Mouse (Mus musculus): ENCODE measurements around the gene Phlda3.

Gene Phlda3

DNA sequence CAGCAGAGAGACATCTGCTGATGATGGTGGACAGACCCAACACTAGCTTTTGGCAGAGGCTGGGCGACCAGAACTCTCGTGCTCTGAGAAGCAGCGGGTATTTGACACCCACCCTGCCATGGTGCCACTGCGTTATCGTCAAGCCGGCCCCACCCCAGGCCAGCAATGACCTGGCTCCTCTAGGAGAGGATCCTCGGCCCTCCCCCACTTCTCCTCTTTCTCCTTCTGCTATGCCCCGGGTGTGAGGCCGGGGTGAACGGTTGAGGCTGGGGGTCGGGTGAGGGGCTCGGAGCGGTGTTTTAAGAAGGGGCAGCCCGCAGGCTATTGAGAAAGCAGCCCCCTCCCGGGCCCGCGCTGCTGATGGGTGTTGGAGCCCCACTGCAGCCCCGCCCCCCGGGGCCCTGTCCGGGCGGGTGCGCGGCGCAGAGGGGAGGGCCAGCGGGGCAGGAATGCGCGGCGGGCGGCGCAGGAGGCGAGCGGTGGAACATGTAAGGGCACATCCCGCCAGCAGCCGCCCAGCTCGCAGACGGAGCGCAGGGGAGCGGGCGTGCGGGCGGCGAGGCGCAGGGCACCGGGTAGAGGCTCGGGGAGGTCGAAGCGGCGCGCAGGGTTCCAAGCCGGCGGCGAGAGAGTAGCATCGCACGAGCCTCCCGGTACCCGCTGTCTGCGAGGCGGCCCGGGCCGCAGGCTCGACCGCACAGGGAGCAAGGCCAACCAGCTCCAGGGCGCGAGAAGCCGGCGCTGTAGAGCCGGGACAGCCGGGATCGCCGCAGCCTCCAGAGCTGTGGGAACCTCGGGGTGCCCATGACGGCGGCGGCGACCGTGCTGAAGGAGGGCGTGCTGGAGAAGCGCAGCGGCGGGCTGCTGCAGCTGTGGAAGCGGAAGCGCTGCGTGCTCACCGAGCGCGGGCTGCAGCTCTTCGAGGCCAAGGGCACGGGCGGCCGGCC lies at the start of gene Phlda3:
TSS of gene Phlda3 (plus strand) at position 475 of the 947 bp plus-strand sequence.
- peak; percentile 41 for DNase-seq (ENCODE audit: low spot score)

DNA sequence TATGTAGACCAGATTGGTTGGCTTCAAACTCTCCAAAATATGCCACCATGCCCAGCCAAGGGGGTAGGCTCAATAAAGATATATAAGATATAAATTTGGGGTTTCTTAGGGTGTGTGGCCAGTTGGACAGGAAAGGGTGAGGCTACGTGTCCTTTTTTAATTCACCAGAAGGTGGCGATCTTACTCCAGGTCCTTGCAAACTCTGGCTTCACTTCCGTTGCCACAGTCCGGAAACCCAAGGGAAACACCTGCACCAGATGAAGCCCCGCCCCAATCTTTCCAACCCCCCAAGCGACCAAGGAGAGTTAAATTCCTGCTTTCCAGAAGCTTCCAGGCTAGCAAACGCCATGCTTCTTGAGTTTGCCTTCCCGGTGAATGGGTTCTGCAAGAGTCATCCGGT lies 46.4 kb upstream of the Phlda3 start:
- DNase-seq (ENCODE audit: low spot score) = peak; percentile 78

DNA sequence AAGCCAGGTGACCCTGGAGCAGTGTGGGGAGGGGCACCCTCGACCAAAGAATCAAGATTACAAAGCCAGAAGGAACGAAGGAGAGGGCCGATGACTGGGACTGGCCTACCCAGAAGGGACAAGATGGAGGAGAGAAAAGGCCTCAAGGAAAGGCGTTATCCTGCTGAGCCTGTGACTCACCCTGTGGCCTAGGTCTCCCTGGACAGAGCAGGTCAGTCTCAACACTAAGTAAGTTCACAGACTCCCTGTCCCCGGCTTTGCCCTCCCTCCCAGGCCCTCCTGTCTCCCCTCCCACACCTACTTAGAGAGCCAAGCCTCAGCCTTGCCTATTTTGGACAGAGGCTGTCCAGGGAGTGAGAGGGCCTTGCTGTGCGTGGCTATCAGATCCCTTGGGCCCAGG lies 45.9 kb upstream of the Phlda3 start, which contains the start of gene Csrp1:
TSS of gene Csrp1 (plus strand) at position 79 of the 400 bp plus-strand sequence.
- DNase-seq (ENCODE audit: low spot score) = no peak

DNA sequence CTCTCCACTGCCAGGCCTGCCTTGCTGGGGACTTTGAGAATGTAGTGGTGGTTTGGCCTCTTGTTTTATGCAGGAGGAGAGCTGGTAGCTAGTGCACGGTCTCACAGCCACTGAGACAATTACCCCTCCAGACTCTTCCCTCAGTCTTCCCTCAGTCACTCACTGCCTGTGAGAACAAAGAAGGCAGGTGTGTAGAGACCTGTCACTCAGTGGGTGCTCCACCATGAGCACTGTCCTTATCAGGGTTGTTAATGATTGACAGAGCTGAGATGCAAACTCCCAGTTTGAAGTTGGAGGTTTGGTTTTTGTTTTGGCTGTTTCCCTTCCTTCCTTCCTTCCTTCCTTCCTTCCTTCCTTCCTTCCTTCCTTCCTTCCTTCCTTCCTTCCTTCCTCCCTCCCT lies 42.9 kb upstream of the Phlda3 start:
- no peak for DNase-seq (ENCODE audit: low spot score)

DNA sequence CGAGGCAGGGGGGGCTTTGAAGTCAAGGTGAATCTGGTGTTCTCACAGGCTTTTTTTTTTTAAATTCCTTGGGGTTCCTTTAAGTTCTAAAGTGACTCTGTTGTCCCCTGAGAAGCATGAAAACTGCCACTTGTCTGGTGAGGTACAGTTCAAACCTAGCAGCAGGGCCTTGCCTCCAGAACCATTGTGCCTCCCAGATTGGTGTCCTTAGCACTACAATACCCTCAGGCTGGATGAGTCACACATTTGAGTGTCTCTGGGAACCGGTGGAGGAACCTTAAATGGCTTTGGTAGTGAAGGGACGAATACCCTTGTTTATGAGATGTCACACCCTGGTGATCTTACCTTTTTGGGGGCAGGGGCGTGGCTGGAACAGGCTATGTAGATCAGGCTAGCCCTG lies 41.8 kb upstream of the Phlda3 start:
- DNase-seq (ENCODE audit: low spot score) = no peak

DNA sequence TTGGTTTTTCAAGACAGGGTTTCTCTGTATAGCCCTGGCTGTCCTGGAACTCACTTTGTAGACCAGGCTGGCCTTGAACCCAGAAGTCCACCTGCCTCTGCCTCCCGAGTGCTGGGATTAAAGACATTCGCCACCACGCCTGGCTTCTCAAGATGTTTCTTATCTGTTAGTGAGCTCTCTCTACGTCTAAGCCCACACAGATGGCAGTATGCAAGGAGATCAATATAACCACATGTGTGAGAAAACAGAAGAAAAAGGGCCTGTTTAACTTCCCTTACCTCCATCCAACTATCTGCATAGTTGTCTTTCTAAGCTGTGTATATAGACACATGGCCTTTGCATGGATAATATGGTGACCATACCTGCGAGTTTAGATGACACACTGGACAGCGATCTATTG lies 40.6 kb upstream of the Phlda3 start:
- DNase-seq (ENCODE audit: low spot score) = peak; percentile 41

DNA sequence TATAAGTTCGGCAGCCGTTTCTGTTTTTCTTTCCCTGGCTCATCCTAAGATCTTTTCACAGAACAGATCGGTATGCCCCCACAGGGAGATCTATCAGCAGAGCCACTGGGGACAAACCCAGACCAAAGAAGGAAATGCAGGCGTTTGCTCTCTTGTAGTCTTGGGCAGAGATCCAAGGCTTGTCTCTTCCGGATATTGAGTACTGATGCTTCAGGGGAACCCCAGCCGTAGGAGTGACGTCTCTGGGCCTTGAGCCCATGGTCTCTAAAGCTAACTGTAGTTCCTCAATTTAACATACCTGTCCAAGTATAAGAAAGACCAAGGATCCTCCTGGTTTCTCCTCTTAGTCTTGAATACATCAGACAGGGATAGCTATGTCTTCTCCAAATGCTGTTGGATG lies 40.0 kb upstream of the Phlda3 start:
- peak; percentile 82 for DNase-seq (ENCODE audit: low spot score)

DNA sequence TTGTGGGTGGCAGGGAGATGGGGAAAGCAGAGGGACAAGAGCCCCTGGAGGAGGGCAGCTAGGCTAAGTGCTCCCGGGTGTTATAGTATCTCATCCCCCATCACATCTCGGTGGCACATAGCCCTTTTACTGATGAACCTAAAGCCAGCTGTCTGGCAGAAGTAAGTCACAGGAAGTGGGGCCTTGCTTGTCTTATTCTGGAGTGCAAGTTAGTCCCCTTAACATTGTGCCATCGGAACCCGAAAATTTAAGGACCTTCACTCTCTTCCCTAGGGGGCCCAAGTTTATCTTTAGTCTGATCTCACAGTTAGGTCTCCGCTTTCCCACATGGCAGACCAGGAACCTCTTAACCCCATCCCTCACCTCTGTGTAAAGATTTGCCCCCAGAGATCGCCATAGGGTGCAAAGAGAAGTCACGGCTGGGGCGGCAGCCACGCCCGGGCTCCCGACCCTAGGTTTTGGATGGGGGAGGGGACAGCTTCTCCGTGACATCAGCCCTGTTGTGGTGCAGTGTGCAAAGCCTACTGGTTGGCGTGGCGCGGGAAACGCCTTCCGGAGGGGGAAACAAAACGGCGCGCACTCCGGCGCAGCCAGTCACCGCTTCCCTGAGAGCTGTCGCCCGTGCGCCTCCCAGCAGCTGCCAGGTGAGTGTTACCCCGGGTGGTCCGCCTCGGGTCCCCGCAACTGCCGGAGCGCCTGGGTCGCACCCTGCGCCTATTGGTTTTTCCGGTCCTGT lies 37.1 kb upstream of the Phlda3 start:
- peak; percentile 92 for DNase-seq (ENCODE audit: low spot score)

DNA sequence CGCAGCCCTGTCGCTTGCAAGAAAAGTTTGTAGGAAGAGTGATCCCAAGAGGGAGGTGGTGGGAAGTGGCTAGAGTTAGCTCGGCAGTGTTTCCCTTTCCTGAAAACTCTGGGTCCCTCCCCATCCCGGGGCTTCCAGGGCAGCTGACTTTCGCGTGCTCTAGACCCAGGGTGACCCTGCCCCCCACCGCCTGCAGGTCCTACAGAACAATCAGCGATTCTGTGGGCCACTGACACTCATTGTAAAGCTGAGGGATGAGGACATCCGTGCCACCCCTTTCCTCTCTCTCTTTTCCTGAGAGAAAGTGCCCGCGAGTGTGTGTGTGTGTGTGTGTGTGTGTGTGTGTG lies 36.6 kb upstream of the Phlda3 start:
- DNase-seq (ENCODE audit: low spot score) = no peak

DNA sequence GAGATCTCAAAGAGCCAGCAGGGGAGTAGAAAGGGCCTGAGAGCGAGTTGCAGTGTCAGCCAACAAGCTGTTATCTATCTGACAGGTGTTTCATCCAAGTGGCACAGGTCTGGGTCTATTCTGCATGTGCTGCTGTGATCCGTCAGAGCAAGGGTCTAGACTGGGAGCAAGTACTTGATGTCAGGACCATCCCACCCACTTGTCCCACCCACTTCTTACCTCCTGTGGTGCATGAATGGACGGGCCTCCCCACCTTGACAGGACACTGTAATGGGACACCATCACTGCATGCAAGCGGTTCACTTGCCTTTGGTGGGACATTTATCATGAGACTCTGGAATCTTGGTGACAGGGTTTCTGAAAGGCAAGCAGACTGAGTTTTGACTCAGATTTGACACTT lies 36.1 kb upstream of the Phlda3 start:
- DNase-seq (ENCODE audit: low spot score) = no peak

DNA sequence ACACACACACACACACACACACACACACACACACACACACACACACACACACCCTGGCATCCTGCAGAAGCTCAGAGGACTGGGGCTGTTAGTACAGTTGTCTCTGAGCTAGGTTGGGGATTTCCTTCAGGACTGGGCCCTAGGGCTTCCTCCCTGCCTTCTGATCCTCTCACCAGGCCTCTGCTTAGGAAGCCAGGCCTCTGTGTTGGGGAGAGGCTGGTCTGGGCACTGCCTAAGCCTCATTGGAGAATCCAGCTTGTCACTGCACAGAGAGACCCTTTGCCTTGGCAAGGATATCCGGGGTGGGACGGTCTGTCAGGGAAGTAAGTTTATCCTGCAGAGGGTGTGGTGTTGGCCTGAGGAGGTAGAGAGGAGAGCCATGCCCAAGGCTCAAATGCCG lies 35.6 kb upstream of the Phlda3 start:
- DNase-seq (ENCODE audit: low spot score) = no peak

DNA sequence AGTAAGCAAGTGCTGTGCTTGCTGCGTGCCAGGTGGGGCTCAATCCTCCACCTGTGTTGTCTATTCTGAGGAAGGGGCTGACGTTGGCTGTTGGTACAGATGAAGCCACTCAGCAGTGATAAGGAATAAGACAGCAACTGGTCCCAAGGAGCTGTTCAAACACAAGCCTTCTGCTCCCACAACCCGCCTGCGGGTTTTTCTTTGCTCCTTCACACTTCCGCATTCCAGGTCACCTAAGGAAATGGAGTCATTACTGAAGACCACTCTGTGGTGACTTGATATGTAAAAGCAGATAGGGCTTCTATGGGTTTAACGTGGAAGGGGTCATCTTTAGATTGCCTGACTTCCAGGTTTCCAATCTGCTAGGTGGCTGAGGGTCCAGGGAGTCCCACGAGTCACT lies 34.5 kb upstream of the Phlda3 start:
- DNase-seq (ENCODE audit: low spot score) = no peak

DNA sequence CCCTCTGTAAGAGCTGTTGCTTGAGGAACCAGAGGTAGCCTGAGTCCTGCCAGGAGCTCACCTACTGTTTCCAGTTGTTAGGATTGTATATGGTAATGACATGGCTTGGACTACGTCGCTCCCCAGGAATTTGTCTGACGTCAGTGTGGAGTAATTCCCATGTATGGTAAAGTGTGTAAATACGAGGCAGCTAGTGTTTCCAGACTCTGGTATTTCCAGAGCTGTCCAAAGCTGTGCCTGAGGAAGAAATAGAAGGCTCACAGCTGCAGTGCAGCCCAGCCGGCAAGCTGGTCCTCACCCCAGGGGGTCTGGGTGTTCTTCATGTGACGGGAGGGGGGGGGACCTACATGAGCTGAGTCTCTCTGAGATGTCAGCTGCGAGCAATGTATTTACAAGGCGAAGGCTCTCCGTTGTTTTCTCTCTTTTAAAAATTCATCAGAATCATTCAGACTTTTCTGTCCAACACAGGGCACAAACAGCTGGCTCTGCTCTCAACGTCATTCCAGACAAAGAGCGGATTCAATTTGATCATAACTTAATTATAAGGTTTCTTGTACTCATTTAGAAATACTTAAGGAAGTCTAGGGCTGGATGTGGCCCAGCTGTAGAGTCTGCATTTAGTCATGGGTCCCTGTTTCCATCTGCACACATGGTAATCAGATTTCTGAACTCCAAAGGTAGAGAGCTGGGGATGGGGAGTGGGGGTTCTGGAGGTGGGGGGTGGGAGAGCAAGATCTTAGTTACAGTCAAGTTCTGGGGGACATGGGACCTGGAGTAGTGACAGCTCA lies 33.8 kb upstream of the Phlda3 start:
- DNase-seq (ENCODE audit: low spot score) = no peak

DNA sequence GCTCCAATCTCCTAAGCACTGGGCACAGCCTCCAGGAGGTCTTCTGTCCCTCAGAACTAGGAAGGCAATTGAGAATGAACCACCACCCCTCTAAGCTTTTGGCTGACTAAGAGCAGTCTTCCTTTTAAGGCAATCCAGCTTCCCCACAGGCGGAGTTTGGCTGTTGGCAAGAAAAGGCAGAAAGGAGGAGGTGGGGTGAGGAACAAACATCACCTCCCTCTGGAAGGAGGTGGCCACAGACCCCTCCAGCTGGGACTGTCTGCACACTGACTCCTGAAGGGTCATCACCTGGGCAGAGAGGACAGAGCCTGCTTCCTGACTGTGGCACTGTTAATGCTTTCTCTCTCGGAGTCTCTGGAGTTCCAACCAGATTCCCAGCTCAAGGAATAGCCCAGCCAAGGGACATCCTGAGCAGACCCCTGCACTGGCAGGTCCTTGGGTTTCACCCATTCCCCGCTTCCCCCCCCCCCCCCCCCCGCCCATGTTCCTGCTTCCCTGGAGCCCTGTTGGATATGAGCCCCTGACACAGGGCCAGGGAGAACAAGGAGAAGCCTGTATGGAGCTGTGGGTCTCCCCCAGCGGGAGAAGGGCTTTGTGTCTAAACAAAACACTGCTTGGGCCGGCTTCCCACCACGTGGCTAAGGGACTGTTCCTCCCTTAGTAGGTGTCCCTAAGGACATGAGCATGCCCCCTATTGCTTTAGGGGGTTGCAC lies 31.5 kb upstream of the Phlda3 start:
- DNase-seq (ENCODE audit: low spot score) = no peak

DNA sequence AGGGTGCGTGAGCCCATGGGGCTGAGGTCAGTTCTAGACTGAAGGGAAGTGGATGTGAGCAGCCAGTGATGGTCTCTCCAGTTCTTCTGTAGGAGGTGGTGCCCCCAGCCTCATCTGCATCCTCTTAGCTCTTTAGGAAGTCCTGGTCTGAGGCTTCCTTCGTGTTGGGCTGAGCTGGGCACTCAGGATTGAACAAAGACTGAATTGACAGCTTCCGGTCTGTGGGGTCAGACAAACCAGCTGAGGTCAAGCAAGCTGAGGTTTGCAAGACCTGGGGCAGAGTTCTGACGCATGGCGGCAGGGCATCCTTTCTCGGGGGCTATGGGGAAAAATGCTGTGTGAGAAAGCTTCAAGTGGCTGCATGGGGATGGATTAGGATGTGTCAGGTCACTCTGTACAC lies 30.5 kb upstream of the Phlda3 start:
- no peak for DNase-seq (ENCODE audit: low spot score)

DNA sequence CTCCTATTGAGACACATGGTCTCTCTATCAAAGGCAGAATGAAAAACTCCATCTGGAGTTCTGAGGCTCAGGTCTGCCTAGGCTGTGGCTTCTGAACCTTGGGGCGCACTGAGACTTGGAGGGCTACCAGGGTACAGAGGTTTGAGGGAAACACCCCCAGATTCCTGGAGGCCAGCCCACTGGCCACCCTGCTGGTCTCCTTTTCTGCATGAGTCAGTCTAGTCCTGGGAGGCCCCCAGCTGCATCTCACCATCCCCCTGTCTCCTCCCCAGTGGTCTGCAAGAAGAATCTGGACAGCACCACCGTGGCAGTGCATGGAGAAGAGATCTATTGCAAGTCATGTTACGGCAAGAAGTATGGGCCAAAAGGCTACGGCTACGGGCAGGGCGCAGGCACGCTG lies 20.9 kb upstream of the Phlda3 start:
- DNase-seq (ENCODE audit: low spot score) = no peak

DNA sequence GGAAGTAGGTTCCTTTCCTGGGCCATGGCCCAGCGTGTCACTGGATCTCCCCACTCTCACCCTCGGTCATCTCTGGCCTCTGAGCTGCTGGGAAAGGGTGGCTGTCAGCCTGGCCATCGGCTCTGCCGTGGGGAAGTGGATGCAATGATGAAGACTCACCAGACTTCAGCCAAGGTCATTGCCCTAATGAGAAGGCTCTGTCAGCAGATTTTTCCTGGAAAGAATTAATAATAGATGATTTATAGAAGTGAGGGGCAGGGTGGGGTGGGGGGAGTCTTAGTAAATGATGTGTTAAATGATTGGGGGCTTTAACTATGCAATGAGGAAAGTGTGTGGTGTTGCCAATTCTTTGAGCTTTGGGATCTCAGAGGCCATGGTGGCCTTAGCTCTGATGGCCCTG lies 19.7 kb upstream of the Phlda3 start:
- no peak for DNase-seq (ENCODE audit: low spot score)

DNA sequence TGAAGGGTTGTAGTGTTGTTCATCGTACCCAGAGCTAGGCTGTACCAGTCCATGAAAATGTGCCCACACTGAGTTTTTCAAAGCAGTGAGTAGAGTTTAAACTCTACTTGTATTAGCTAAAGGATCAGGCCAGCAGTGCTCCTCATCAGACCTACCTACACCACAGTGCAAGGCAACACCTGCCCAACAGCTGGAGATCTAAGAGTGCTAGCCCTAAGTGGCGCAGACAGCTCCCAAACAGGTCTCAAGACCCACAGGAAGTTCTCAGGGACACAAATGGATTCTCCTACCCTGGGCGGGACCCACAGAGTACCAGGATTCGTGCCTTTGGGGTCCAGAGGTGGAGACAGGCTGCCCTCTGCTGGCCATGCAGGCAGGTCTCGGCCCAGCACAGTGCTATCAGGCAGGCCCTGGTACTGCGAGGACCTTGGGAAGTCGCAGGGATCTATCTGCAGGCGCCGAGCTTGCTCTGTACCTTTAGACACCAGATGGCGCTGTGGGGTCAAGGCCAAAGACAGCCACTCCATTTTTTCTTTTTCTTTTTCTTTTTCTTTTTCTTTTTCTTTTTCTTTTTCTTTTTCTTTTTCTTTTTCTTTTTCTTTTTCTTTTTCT lies 13.1 kb upstream of the Phlda3 start:
- DNase-seq (ENCODE audit: low spot score) = peak; percentile 89

DNA sequence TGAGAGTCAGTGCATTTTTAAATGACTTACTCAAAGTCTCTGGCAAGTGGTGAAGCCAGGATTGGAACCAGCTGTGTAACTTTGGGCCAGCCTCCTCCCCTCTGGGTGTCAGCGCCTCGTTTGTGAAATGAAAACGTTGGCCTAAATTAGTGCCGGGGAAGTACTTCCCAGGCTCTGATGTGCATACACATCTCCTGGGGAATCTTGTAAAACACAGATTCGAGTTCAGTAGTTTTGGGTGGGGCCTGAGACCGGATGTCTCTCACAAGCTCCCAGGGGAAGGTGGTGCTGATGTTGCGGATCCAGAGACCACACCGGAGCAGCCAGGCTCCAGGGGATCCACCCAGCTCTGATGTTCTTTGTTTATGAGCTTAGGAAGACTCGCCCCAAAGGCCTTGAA lies 10.6 kb upstream of the Phlda3 start:
- DNase-seq (ENCODE audit: low spot score) = no peak

DNA sequence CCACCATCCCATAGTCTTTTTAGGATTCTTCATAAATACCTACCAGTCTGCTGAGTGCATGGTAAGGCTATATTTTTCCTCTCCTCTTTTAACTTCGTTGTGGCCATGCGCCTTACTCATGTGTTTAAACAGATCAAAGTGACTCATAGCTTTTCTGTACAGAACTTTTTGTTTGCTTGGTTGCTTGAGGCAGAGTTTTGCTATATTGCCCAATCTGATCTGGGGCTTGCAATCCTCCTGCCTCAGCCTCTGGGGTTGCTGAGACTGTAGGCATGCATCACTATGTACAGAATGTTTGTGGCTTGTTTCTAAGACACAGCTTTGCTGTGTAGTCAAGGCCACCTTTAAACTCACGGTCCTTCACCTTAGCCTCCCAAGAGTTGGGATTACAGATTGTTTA lies 10.0 kb upstream of the Phlda3 start:
- DNase-seq (ENCODE audit: low spot score) = no peak

DNA sequence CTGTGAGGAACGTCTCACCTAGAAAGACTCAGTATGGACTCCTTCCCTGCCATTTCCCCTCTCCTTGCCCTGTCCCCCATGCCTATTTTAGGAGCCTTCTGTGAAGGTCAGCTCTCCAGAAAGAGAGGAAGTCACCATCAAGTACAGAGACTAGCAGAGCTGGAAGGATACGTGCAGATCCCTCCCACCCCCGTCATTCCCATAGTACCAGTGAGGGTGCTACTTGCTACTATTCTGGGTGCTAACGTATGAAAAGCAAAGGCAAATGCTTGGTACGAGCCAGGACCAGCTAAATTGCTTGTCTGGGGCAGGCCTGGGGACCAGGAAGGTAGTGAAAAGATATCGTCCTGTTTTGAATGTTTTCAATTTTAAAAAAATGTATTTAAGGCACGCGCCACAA lies 8.6 kb upstream of the Phlda3 start:
- DNase-seq (ENCODE audit: low spot score) = no peak

DNA sequence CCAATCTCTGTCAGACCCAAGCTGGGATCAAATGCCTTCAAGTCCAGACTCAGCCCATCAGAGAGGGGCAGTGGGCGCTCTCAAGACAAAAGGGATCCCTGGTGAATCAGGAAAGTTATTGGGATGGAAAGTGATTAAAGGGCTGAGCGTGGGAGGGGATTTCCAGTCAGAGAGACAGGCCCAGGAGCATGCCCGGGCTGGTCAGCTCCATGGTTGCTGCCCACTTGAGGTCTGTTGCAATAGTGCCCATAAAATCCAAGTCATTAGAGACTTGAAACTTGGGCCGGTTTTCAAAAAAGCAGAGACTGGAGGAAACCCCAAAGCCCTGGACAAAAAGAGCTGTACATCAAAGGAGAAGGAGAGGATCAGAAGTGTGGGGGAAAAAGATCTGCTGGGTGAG lies 6.2 kb upstream of the Phlda3 start:
- no peak for DNase-seq (ENCODE audit: low spot score)

Measured in T-cell, adult 2 months (primary cell).